Mouse (Mus musculus) gastrocnemius, postnatal 4 days (tissue): Measurements from ENCODE around the gene Tmem158. TPM values are rescaled to one million over a fixed set of nuclear protein-coding genes. Genes with fewer than 3 reads are reported as not detected.

ENCODE experiments used
- DNase-seq, 2 experiments: peaks; one replicate each; pipeline ENCODE4 v3.0.0; 2021 to 2022; ENCODE audit warnings: low spot score in 2 of 2, mixed read lengths in 2 of 2
- long read RNA-seq, 2 experiments: library from polyadenylated mRNA; stranded (forward); transcript quantifications; one replicate each; pipeline ENCODE4 v2.0.0; 2021
- total RNA-seq, 2 experiments: library from RNA; stranded (reverse); gene quantifications; 2 replicates each; pipeline ENCODE4 v1.2.3; 2021

The Tmem158 gene
- 10 to 100 TPM; 13.1 to 14.3 TPM for total RNA-seq
- long read RNA-seq, experiment 1, transcript Tmem158-201 (1 exons, 1,712 nt): major isoform, 27 of 27 reads
- long read RNA-seq, experiment 1, partial matches to known transcripts: 0 of 27 reads
- long read RNA-seq, experiment 1, other reads (novel, unspliced or antisense): 0 of 27 reads
- long read RNA-seq, experiment 2, transcript Tmem158-201 (1 exons, 1,712 nt): major isoform, 31 of 31 reads
- long read RNA-seq, experiment 2, partial matches to known transcripts: 0 of 31 reads
- long read RNA-seq, experiment 2, other reads (novel, unspliced or antisense): 0 of 31 reads

DNA sequence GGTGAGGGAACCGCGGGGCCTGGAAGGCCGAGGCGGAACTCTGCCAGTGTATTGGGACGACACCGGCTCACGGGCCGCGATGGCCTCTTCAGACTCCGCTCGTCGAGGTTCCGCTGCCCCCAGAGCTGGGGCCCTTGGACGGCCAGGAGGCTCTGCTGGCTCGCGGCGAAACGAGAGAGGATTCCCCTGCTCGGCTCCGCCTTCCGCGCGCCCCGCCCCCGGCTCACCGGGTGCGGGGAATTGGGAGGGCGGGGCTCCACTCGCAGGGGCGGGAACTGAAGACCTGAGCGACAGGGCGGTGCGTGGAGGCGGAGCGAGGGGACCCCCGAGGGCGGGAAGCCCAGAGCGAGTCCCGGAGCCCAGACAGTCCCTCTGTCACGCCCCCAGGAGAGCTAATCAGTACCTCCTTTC is at the start of gene Tmem158:
Gene Tmem158, minus strand, starts transcription at position 154 of the 411 bp plus-strand sequence.
- DNase-seq: peak; percentile 58 to 80

DNA sequence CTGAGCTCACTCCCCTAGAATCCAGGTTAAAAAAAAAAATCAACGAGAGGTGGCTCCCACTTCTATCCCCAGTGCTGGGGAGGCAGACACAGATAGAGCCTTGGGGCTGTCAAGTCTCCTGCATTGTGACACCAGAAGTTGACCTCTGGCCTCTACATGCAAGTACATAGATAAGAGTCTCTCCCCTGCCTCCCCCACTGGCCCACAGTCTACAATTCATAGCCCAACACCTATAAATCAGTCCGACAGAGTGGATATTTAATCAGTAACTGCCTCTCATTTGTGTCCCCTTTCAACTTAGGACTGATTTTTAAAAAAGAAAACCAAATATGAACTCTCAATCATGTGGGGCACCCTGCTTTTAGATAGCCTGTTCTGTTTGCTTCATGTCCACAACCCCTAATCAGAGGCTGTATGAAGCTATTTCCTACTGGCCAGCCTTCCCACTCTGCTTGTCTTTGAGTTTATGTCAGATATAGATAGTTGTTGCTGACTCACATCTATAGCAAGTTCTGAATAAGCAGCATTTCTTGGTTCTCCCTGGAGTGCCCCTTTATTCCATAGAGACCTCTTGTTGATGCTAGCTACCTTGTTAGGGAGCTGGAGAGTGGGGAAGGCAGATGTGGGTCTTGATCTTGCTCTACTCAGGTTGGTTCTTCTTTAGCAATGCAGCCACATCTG is 49.3 kb upstream of the Tmem158 start:
- DNase-seq: no peak

DNA sequence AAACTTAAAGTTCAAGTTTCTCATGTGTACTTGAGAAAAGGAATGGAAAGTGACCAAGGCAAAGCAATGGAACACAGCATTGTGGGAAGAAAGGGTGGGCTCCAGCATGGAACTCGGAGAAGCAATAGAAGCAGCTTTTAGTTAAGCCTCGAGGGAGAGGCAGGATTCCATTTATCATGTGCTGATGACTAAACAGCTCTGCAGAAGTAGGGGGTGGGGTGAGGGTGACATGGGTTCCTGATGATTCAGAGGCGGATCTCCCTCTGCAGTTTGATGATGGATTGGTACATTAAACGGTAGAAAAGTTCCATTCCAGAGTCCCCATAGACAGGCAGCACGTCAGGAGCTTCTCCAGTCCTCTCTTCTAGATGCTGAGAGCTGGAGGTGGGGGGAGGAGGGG is 48.5 kb upstream of the Tmem158 start:
- DNase-seq: no peak

DNA sequence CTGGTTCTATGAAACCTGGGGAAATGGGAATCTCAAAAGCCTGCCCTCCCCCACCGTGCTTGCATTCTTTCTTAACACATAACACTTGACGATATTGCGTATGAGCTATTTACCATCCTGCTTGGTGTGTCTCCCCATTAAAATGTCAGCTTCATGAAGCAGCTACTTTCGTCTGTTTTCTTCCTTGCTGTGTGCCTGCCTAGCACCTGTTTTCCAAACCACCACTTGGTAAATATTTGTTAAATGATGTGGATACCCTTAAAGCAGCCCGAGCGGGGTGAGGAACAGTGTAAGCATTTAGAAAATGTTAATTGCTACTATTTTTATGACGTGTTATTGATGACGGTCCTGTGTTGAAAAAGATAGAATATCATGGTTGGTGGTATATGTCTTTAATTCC is 44.4 kb upstream of the Tmem158 start:
- DNase-seq: no peak

DNA sequence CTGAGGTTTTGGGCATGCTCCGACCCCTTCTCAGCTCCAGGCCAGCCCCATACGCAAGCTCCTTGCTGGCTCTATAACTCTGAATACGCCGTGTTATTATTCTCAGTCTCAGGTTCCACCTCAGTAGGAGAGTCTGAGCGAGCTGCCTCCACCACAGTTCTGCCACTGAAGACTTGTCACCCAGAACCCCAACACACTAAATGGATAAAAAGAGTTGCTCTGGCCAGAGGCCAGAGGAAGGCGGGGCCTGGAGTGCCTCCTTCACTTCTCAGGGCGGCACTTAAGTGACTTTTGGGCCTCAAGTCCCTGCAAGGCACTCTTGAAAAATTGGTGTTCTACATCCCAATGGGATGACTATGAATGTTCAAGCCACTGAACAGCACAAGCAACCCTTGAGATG is 43.4 kb upstream of the Tmem158 start:
- no peak for DNase-seq

DNA sequence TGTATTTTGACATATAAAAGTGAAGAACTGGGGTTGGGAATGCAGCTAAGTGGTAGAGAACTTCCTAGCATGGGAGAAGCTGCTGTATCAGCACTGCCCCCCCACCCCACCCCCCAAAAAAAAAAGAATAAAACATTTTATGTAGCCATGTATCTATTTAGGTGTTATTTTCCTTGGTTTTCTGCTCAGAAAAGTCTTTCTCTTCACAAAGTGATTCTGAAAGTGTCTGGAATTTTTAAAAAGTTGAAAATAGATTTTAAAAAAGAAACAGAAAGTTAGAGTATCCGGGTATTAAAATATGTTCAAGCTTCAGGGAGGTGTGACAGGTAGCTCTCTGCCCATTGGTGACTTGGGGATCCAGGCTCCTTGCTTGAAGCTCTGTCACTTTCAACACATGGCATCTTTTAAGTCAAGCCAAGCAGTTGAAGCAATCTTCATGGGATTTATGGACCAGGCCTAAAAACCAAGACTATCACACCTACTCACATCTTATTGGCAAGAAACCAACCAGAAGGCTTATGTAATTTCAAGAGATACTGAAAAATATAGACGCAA is 42.3 kb upstream of the Tmem158 start:
- DNase-seq: no peak

DNA sequence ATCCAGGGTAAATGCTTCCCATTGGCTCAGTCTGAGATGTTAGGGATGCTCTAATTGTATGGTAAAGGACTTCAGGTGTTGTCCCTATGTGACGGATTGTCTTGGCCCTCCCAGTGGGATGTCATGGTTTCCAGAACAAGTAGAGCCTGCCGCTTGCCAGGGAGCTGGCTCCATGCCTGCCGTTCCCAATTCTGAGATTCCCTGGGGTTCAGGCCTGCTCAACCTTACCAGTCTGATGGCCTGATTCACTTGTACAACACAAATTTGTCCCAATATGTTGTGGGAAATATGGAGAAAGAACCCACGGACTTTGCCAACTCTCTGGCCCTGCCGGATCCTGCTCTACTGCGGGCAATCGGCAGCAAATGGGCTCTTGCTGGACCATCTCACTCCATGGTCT is 37.3 kb upstream of the Tmem158 start:
- DNase-seq: no peak

DNA sequence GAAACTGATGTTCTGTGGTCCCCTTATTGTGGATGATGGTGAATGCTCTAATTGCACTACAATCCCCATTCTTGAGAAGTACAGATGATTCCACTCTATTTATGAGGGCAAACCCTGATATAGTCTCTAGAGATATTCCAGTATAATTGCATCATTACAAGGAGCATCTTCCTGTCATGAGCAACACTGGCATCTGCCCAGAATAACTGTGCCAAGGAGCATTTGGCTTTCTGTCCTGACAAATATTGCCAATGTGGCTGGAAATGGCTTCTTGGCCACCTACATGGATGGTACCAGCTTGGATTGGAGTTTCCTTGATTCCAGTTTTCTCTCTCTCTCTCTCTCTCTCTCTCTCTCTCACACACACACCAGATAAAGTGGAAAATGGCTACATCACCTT is 35.7 kb upstream of the Tmem158 start:
- no peak for DNase-seq

DNA sequence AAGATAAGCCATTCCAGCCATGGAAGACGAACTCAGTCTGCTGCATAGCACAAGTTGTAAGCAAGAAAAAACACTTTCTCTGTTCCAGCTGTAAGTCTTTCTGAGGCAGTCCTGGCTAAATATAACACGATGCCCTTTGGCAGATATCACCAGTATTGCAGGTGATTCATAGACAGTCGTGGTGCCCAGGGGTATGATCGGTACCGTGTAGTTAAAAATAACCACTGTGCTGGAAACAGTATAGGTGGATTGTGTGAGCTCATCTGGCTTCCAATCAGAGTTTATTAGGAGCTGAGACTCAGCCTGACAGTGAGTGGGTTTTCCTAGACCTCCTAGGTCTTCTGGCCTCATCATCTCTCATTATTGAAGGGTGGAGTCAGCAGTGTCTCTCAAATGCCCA is 34.0 kb upstream of the Tmem158 start:
- no peak for DNase-seq

DNA sequence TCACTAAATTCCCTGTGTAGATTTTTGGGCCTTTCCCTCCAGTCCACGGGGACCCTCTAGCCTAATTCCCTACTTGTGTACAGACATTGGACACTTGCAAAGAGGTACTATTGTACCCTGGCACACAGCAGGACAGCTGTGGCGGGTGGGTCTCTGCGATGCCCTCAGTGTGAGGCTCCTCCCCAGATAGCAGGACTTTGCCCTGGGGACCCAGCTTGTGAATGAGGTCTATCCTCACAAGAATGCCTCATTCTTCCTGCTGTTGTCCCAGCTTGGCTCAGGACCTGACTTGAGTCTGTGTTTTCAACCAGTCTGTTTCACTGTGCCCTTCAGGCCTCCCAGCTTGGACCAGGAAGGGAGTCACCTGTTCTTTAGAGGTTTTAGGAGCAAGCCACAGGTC is 27.8 kb upstream of the Tmem158 start:
- no peak for DNase-seq

DNA sequence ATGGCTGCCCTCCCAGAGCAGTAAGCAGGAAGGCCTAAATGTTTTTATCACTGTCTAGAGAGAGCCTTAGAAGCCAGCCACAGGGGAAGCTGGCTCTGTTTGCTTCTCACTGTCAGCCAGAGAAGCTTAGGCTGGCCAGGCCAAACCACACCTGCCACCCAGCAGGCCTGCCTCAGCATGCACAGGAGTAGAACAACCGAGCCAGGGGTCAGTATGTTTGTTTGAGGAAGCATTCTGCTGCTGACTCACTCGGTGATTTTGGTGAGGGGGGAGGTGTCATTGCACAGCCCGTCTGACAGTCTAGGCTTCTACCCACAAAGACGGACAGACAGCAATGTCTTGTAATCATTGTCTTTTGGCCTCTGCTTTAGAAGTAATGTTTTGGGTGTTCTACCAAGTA is 25.1 kb upstream of the Tmem158 start:
- no peak for DNase-seq

DNA sequence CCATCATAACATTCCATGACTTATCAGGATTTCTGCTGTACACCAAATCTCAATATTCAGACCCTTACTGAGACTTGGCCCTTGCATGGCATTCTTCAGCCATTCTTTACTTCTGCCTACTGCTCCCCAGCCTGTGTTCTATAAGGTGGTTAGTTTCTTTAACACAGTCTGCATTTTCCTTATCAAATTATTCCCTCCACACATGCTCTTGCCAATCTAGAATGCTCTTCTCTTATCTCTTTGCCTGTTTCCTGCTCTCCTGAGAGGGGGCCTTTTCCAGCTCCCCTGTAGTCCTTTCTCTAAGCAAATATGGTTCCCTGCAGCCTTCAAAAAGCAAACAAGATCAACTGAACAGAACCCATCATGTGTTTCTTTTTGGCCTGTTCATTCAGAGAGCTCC is 20.2 kb upstream of the Tmem158 start:
- no peak for DNase-seq

DNA sequence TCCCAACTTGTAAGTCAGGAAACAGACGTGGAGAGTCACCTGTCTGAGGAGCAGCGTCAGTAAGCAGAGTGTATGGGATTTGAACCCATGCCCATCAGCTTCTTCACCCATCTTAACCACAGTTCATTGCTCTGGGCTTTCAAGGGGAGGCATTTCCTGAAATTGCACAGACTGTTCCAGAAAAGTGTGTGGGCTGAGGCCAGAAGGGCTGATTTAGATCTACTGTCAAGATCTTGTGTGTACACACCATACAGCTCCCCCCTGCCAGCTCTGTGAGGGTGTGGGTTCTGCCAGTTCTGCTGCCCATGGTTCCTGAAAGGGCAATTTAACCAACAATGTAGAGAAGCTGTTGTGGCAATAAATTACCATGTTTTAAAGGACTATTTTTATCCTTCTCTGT is 17.4 kb upstream of the Tmem158 start:
- no peak for DNase-seq

DNA sequence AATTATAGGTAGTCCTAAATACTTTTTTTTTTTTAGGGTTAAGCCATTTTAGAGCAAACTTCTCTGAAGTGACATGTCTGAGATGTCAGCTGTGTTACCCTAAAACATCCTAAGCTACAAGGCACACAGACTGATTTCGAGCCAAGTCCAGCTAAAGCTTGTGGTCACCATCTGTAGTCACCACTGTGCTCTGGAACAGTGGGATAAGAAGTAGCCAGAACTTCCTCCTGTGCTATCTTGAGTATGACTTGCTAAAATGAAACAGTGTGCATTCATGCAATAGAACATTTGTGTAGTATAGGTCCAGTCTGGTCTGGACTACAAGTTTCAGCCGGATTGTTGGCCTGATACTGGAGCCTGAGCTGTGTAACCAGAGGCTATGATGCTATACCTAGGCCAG is 14.8 kb upstream of the Tmem158 start:
- no peak for DNase-seq

DNA sequence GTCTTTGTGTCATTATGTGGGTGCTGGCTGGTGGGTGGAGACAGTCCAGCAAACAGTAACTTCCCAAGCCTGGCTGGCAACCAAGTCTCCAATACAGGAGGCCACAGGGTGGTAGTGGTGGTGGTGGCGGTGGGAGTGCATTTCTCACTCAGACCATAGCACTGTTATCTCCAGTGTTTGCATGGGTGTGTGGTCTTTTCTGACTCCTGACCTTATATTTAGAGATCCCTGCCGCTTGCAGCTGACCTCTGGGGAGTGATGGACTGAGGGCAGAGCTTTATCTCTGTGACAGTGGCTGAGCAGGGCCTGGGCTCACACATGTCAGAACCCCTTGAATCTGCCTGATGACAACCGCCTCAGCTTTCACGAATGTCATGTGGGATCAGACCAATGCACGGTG is 14.1 kb upstream of the Tmem158 start:
- DNase-seq: no peak

DNA sequence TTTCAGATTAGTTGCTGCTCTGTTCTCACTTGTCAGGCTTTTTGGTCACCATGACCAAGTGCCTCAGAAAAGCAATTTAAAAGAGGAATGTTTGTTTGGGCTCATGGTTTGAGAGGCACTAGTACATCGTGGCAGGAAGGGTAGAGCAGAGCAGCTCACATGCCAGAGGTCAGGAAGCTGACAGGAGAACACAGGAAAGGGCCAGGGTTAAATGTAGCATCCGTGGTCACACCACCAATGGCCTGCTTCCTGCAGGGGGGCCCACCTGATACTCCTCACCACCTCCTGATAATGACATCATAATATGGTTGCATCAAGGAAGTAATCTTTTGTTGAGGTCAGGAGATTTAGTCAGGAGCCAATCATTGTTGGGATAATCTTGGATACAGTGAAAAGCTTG is 13.3 kb upstream of the Tmem158 start:
- DNase-seq: no peak

DNA sequence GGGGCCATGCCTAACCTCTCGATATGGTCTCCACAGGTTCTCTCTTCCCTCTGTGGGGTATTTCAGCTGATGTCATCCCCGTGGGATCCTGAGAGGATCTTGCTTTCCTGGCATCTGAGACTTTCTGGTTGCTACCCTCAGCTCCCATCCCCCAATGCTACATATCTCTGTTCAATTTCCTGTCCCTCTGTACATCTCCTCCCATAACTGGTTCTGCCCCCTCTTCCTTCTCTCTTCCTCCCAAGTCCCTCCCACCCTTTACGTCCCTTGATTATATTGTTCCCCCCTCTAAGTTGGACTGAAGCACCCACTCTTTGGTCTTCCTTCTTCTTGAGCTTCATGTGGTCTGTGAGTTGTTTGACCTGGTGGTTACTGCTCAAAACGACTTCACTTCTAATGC is 11.0 kb upstream of the Tmem158 start:
- no peak for DNase-seq

DNA sequence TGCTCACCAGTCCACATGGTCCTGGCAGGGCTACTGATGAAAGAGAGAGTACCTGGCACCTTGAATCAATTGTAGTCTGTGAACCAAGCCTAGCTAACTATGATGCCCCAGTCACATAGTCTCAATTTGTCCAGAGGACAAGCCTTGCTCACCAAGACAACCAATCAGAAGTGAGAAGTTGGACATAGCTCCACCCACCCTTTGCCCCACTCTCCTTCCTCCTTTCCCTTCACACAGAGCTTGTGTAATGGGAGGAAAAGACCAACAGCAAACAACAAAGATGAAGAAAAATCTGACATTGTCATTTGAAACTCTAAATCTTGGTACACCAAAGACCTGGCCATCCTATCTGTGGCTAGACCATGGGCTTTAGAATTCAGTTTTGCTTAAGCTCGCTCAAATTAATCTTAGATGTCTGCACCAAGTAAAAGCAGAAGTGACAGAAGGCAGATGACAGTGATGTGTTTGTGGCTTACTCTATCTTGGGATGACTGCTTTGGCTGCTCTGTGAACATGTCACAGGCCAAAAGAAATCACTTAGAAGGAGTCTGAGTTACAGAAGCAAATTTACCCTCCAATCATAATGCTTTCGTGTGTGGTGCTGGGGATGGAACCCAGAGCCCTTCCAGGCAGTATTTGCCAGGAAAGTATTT is 9.5 kb upstream of the Tmem158 start:
- no peak for DNase-seq

DNA sequence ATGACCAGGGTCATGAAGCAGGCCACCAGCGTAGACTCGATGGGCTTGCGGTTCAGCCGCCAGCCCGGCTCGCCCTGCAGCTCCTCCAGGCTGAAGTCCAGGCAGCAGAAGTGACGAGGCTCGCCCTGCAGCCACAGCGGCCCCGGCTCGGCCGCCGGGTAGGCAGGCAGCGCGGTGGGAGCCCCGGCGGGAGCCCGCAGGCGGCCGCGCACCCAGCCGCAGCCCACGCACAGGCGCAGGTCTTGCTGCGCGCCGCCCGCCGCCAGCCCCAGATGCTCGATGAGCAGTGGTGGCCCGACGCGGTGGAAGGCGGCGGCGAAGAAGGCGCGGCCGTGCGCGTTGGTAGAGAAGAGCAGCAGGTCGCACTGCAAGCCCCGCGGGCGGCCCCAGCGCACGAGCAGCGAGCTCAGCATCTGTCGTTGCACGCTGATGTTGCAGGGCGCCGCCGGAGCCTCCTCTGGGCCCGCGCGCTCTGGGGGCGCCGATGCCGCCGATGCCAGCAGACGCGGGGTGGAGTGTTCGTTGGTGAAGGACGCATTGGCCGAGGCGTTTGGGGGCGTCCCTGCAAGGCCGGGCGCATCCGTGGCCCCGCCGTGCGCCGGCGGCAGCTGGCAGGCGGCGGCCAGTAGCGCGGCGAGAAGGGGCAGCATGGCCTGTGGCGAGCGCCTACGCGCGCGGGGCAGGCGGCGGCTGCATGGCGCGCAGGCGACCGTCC is 511 bp downstream of the Tmem158 start:
- peak; percentile 35 to 62 for DNase-seq

DNA sequence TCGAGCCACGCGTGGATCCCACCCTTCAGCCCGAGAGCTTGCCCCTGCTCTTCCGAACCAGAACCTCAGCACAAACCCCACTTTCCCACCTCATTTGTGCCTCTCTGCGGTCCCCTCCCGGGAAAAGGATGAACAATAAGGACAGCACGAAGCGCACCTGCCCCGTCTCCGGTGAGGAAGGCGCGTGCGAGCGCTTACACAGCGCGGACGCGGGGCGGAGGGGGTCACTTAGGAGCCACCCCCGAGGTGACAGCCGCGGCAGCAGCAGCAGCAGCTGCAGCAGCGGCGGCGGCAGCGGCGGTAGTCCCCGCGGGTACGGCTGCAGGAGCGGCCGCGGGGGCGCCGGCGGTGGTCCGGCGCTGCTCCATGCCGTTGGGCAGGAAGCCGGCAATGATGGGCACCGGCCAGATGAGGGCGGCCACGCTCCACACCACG is 1.1 kb downstream of the Tmem158 start:
- DNase-seq: peak; percentile 73 to 84

DNA sequence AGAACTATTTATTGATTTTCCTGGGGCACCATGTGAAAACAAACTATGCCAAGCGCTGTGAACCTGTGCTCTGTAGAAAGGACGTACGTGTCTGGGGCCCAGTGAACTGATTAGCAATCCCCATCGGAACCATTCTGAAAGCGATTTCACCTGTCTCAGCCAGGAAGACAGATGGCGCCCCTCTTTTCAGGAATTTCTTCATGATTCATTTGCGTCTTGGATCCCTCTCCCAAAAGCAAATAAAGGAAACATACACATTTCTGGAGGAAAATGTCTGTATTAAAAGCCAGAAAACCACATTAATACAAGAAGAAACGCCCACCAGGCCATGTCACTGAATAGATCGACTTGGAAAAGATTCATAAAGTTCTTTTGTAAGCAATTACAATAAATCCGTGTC is 1.8 kb downstream of the Tmem158 start:
- no peak for DNase-seq

DNA sequence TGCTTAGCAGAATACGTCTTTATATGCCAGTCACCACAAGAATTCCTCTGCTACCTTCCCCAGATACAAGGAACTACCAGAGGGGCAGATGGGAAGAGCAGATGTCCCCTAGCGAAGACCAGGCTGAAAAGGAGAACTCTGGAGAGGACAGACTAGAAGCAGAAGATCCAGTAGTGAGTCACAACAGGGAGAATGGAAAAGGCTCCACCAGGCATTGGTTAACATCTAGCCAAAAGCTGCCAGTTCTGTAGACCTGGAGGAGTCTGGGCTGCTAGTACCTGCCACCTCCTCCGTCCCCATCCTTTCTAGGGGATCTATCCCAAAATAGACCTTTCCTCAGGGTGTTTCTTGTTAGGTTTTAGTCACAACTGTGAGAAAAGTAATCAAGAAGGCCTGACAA is 4.8 kb downstream of the Tmem158 start:
- no peak for DNase-seq
